Mouse (Mus musculus): ENCODE data around the gene Mybpc2. TPM values are rescaled to one million over a fixed set of nuclear protein-coding genes. Genes with fewer than 3 reads are reported as not detected.

The Mybpc2 gene
- polyA plus RNA-seq (2012; rRNA removed; ENCODE audit: low replicate concordance): not detected in 2 replicates

GRCm38 (mm10) chr7:44524502-44524901 lies at the start of gene Mybpc2:
Mybpc2 (minus strand) TSS chr7:44524656.

DNA sequence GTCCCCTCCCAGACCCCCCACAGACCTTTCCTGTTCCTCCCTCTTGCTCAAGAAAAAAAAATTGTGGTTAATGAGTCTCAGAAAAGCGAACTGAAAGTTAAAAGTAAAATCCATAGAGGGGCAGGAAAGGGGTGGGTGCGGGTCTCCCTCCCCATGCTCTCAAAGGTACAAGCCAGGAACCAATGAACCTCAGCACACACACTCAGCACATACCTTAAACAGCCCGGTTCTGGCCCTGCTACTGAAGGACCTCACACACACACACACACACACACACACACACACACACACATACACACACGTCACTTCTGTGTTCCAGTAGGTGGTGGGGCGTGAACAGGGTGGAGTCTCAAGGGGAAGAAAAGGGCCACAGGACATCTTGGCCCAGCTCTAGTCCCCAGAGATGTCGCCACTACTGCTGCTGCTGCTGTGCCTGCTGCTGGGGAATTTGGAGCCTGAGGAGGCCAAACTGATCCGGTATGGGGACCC lies 47.8 kb upstream of the Mybpc2 start, which contains the start of gene Napsa:
Gene Napsa, plus strand, starts transcription at position 168 of the 489 bp plus-strand sequence.

GRCm38 (mm10) chr7:44553826-44554225 lies 29.4 kb upstream of the Mybpc2 start, which contains the start of gene Nr1h2:
Nr1h2 (minus strand) TSS chr7:44553951.

GRCm38 (mm10) chr7:44548497-44549087 lies 24.1 kb upstream of the Mybpc2 start, which contains the start of gene Pold1:
Pold1 (minus strand) TSS chr7:44548849.

GRCm38 (mm10) chr7:44531946-44532732 lies 7.7 kb upstream of the Mybpc2 start, which contains the start of gene Spib:
Spib (minus strand) TSS chr7:44532071.

DNA sequence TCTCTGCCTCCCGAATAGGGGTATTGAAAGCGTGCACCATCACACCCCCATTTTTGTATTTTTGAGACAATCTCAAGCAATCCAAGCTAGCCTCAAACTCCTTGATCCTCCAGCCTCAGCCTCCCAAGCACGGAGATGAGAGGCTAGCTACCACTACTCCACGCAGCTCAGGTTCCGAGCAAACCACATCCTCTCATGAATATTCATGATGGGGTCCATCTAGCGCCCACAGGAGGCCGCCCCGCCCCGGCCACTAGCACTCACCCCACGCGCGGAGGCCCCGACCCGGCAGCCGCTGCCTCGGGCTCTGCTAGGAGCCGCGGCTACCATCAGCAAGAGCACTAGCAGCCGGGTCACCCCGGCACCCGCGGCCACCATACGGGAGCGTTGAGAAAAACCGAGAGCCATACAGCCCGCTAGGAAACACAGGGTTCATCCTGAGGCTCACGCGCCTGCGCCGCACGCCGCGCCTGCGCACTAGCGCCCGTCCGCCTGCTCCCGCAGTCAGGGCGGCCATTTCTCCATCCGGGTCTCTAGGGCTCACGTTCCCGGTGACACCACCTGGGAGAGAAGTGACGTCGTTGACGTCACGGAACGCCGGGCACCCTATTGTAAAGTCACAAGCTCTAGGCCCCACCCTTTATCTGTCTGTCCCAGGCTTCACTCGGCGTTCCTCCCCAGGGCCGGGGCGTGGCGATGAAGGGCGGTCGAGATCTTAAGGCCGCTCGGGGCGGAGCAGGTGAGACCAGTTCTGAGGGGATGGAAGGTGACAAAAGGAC lies 28.3 kb downstream of the Mybpc2 start, which contains the start of the genes Emc10 and Fam71e1:
Gene Emc10, minus strand, starts transcription at position 538 of the 779 bp plus-strand sequence.
Gene Fam71e1, plus strand, starts transcription at position 590 of the 779 bp plus-strand sequence.

GRCm38 (mm10) chr7:44467811-44468411 lies 56.5 kb downstream of the Mybpc2 start, which contains the start of gene Josd2:
Josd2 (plus strand) TSS chr7:44467980.

DNA sequence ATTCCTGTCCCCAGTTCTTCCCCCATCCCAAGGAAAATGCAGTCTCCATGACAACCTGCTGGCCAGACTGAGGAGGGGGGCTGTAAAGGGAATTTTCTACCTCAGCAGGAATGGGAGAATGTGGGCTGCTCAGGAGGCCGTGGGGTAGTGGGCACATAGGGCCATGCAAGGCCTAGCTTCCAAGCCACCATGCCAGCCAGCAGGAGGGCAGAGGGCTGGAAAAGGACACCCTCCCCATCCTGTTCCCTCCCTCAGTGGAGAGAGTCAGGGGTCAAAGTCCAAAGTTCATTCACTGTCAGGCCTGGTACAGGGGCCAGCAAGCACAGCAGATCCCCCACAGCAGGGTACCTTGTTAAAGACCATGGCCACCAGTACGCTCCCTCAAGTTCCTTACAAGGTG lies 59.3 kb downstream of the Mybpc2 start, which contains the start of gene Aspdh:
Gene Aspdh, plus strand, starts transcription at position 281 of the 400 bp plus-strand sequence.

Other genes starting within 250 kb of the Mybpc2 start
- gene Clec11a, start 217.8 kb downstream of the Mybpc2 start, polyA plus RNA-seq (2012; rRNA removed; ENCODE audit: low replicate concordance): 1.8 and 2.5 TPM in 2 replicates
- gene Shank1, start 214.4 kb downstream of the Mybpc2 start, polyA plus RNA-seq (2012; rRNA removed; ENCODE audit: low replicate concordance): 0.72 and 1.6 TPM in 2 replicates
- 0.84 and 5.3 TPM in 2 replicates for gene Syt3, start 140.6 kb downstream of the Mybpc2 start, polyA plus RNA-seq (2012; rRNA removed; ENCODE audit: low replicate concordance)
- gene 1700008O03Rik, start 138.8 kb downstream of the Mybpc2 start, polyA plus RNA-seq (2012; rRNA removed; ENCODE audit: low replicate concordance): 0.92 and 1.2 TPM in 2 replicates
- gene Lrrc4b, start 95.6 kb downstream of the Mybpc2 start, polyA plus RNA-seq (2012; rRNA removed; ENCODE audit: low replicate concordance): 1.0 and 1.5 TPM in 2 replicates
- gene Aspdh, start 59.3 kb downstream of the Mybpc2 start, polyA plus RNA-seq (2012; rRNA removed; ENCODE audit: low replicate concordance): 3.7 and 8.8 TPM in 2 replicates
- gene Josd2, start 56.7 kb downstream of the Mybpc2 start, polyA plus RNA-seq (2012; rRNA removed; ENCODE audit: low replicate concordance): 114 and 135 TPM in 2 replicates
- gene Emc10, start 28.1 kb downstream of the Mybpc2 start, polyA plus RNA-seq (2012; rRNA removed; ENCODE audit: low replicate concordance): 308 and 370 TPM in 2 replicates
- 6.3 and 8.9 TPM in 2 replicates for gene Fam71e1, start 28.1 kb downstream of the Mybpc2 start, polyA plus RNA-seq (2012; rRNA removed; ENCODE audit: low replicate concordance)
- gene Spib, start 7.4 kb upstream of the Mybpc2 start, polyA plus RNA-seq (2012; rRNA removed; ENCODE audit: low replicate concordance): 7.6 and 9.2 TPM in 2 replicates
- 42.0 and 46.0 TPM in 2 replicates for gene Pold1, start 24.2 kb upstream of the Mybpc2 start, polyA plus RNA-seq (2012; rRNA removed; ENCODE audit: low replicate concordance)
- gene Nr1h2, start 29.3 kb upstream of the Mybpc2 start, polyA plus RNA-seq (2012; rRNA removed; ENCODE audit: low replicate concordance): 250 and 318 TPM in 2 replicates
- 2.9 and 7.7 TPM in 2 replicates for gene Napsa, start 47.7 kb upstream of the Mybpc2 start, polyA plus RNA-seq (2012; rRNA removed; ENCODE audit: low replicate concordance)
- gene Kcnc3, start 66.0 kb upstream of the Mybpc2 start, polyA plus RNA-seq (2012; rRNA removed; ENCODE audit: low replicate concordance): 3.6 and 6.8 TPM in 2 replicates
- gene Myh14, start 146.2 kb upstream of the Mybpc2 start, polyA plus RNA-seq (2012; rRNA removed; ENCODE audit: low replicate concordance): 132 and 290 TPM in 2 replicates
- not detected in 2 replicates for gene Izumo2, start 184.1 kb upstream of the Mybpc2 start, polyA plus RNA-seq (2012; rRNA removed; ENCODE audit: low replicate concordance)
- gene Vrk3, start 223.8 kb upstream of the Mybpc2 start, polyA plus RNA-seq (2012; rRNA removed; ENCODE audit: low replicate concordance): 49.7 and 62.2 TPM in 2 replicates
- gene Zfp473, start 226.4 kb upstream of the Mybpc2 start, polyA plus RNA-seq (2012; rRNA removed; ENCODE audit: low replicate concordance): 0.06 and 0.13 TPM in 2 replicates